Mouse (Mus musculus) embryonic stem cell, embryonic (primary cell): ENCODE data around the gene Polr3b.

Source experiments
- CTCF ChIA-PET, 4 experiments: fragments of 300-600 bp in 2 of 4; fragments of 350-600 bp in 2 of 4; sonication (Branson Sonifier 250); formaldehyde crosslinking; loops; one replicate each; lab custom pipeline; 2022; ENCODE audit warnings: inconsistent platforms in 2 of 4; lab: Charles Lee
- POLR2A ChIA-PET, 4 experiments: fragments of 300-600 bp in 2 of 4; fragments of 350-600 bp in 2 of 4; sonication (Branson Sonifier 250); formaldehyde crosslinking; loops; one replicate each; lab custom pipeline; 2022; ENCODE audit warnings: antibody characterized with exemption in 4 of 4, inconsistent platforms in 1 of 4; lab: Charles Lee

Polr3b gene

GRCm38 (mm10) chr10:84686122-84686497 is 64.0 kb downstream of the Polr3b start:
- CTCF ChIA-PET = interaction anchor here in 2 of 4 experiments (0.6 to 2.2 kb wide), 5 partner anchors 44 to 1638 kb away, joined by 3 to 5 read pairs (median 4); no protein-coding TSS in a partner anchor
- POLR2A ChIA-PET = interaction anchor here (0.6 to 1.7 kb wide), 19 partner anchors 8 to 826 kb away, joined by 3 to 9 read pairs (median 3); no protein-coding TSS in a partner anchor

DNA sequence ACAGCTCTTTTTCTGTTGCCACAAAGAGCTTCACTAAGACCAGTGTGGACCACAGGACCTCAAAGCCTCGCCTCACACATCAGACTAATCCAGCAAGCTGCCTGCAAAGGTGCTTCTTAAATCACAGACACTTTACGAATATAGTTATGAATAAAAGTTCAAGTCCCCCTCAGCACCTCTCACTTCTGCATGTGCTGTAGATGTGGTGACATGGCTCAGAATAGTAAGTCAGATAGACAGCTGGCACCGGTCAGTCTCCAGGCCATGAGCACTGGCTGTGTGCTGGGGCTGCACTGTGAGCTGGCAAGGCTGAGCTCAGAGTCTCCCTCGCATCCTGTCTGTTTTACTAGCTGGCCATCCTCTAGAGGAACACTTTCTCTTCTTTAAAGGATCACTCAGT is 64.6 kb downstream of the Polr3b start:
- ChIA-PET POLR2A (interaction anchor here (0.6 to 1.7 kb wide), 17 partner anchors 8 to 825 kb away, joined by 3 to 9 read pairs (median 4); no protein-coding TSS in a partner anchor), CTCF (interaction anchor here in 2 of 4 experiments (0.7 to 2.2 kb wide), 3 partner anchors 44 to 310 kb away, joined by 4 to 5 read pairs (median 5); no protein-coding TSS in a partner anchor)

DNA sequence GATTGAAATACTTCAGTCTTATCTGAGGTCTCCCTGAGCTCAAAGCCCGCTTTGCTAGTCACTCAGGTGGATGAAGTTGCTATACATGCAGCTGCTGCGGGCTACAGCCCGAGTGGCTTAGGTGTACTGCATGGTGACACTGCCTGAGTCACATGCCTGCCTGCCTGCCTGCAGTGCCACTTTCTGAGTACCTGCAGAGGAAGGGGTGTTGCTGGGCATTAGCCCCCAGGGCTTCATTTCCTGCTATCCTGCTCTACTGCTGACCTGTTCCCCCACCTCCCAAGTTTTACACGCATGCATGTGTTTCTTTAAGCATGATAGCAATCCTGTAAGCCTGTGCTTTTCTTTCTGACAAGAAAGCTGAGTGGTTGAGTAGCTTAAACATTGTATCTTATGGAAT is 65.6 kb downstream of the Polr3b start:
- CTCF ChIA-PET = interaction anchor here in 2 of 4 experiments (0.5 to 2.2 kb wide), 3 partner anchors 9 to 173 kb away, joined by 3 to 5 read pairs (median 3); no protein-coding TSS in a partner anchor
- POLR2A ChIA-PET = interaction anchor here in 2 of 4 experiments (1.2 to 1.6 kb wide), 4 partner anchors 24 to 65 kb away, joined by 3 to 5 read pairs (median 4); no protein-coding TSS in a partner anchor

- CTCF ChIA-PET = interaction anchor here in 1 of 4 experiments (0.6 kb wide), 1 partner anchor 465 kb away, joined by 8 read pairs; no protein-coding TSS in a partner anchor
- POLR2A ChIA-PET = no interaction called here
These were observed 67.8 kb downstream of the Polr3b start for GRCm38 (mm10) chr10:84689846-84690245.

- POLR2A ChIA-PET = no interaction called here
- CTCF ChIA-PET = no interaction called here
These were observed 68.7 kb downstream of the Polr3b start for GRCm38 (mm10) chr10:84690818-84691217.

GRCm38 (mm10) chr10:84691692-84692091 is 69.6 kb downstream of the Polr3b start:
- POLR2A ChIA-PET = interaction anchor here in 2 of 4 experiments (0.6 to 1.1 kb wide), 3 partner anchors 27 to 781 kb away, joined by 3 to 4 read pairs (median 3); no protein-coding TSS in a partner anchor
- CTCF ChIA-PET = interaction anchor here in 1 of 4 experiments (1.1 kb wide), 1 partner anchor 38 kb away, joined by 3 read pairs; no protein-coding TSS in a partner anchor

DNA sequence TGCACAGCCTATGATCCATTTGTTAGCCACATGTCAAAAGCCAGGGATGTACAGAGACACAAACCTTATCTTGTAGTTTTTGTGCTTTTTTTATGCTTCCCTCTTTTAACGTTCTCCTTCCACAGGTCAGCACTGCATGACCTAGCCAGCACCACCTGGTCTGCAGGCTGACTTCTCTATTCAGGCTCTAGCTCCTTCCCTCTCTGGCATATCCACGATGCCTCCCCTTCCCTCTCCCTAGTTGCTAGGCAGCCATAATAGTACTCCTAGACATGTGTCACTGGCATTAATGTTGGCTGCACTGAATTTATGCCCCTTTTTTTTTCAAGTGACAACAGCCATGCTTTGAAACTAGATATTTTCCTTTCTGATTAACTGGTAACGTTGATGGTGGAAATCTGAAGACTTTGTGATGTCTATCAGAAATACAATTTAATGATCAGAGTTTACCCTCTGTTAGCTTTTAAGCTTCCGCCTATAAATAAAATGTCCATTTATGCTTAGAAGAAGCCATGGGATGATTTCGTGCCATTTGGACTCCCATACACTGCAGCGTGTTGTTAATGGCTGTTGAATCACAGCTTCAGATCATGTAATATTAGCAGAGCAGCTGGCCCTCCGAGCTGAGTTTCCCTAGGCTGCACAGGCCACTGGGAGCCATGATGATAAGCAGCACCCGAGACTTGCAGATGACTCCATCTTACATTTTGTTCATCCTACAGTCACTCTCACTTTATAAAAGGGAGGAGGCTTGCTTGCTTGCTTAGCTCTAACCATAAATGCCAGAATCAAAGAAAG is 71.9 kb downstream of the Polr3b start:
- ChIA-PET POLR2A (interaction anchor here in 2 of 4 experiments (0.9 to 1.5 kb wide), 2 partner anchors 13 to 18 kb away, joined by 3 to 4 read pairs; no protein-coding TSS in a partner anchor), CTCF (interaction anchor here in 1 of 4 experiments (0.6 kb wide), 1 partner anchor 13 kb away, joined by 5 read pairs; no protein-coding TSS in a partner anchor)

GRCm38 (mm10) chr10:84700236-84700987 is 78.3 kb downstream of the Polr3b start:
- ChIA-PET POLR2A (interaction anchor here in 2 of 4 experiments (0.6 to 1.4 kb wide), 3 partner anchors 10 to 15 kb away, joined by 3 to 4 read pairs (median 3); no protein-coding TSS in a partner anchor), CTCF (no interaction called here)

GRCm38 (mm10) chr10:84701110-84701509 is 79.0 kb downstream of the Polr3b start:
- ChIA-PET CTCF (no interaction called here), POLR2A (interaction anchor here in 2 of 4 experiments (0.6 to 1.4 kb wide), 2 partner anchors 14 to 441 kb away, joined by 3 to 4 read pairs; no protein-coding TSS in a partner anchor)

GRCm38 (mm10) chr10:84702115-84702514 is 80.0 kb downstream of the Polr3b start:
- POLR2A ChIA-PET = no interaction called here

DNA sequence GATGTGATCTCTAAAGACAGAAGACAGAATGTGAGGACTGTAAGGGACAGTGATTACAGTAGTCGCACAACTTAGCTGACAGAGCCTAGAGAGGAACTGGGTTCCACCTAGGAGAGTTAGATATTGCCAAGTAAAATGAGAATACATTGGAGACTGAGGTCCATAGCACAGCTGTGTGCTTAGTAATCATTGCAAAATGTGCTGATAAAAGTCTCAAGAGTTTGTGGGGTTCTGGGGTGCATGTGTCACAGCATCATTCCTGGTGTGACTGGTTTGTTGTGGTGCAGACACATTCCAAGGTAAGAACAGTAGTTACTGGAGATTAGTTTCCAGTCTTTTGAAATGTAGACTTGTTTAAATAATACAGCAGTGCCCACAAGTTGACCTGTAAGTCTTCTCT is 82.5 kb downstream of the Polr3b start:
- ChIA-PET POLR2A (interaction anchor here in 2 of 4 experiments (0.6 to 1.9 kb wide), 4 partner anchors 11 to 885 kb away, joined by 3 to 4 read pairs (median 3); no protein-coding TSS in a partner anchor), CTCF (interaction anchor here in 1 of 4 experiments (0.7 kb wide), 1 partner anchor 394 kb away, joined by 3 read pairs; no protein-coding TSS in a partner anchor)

More at GRCm38 (mm10) chr10:84702115-84702514, 80.0 kb downstream of the Polr3b start:
- CTCF ChIA-PET = no interaction called here

GRCm38 (mm10) chr10:84705234-84705633 is 83.1 kb downstream of the Polr3b start:
- POLR2A ChIA-PET = interaction anchor here in 3 of 4 experiments (0.5 to 1.9 kb wide), 8 partner anchors 11 to 679 kb away, joined by 3 to 7 read pairs (median 4); no protein-coding TSS in a partner anchor
- CTCF ChIA-PET = interaction anchor here in 2 of 4 experiments (0.6 to 0.7 kb wide), 3 partner anchors 23 to 388 kb away, joined by 3 to 6 read pairs (median 3); no protein-coding TSS in a partner anchor

GRCm38 (mm10) chr10:84706543-84706942 is 84.5 kb downstream of the Polr3b start:
- CTCF ChIA-PET = interaction anchor here in 1 of 4 experiments (1.1 kb wide), 1 partner anchor 279 kb away, joined by 3 read pairs; no protein-coding TSS in a partner anchor
- POLR2A ChIA-PET = interaction anchor here in 2 of 4 experiments (1.3 to 2.1 kb wide), 5 partner anchors 13 to 203 kb away, joined by 3 to 9 read pairs (median 4); no protein-coding TSS in a partner anchor

DNA sequence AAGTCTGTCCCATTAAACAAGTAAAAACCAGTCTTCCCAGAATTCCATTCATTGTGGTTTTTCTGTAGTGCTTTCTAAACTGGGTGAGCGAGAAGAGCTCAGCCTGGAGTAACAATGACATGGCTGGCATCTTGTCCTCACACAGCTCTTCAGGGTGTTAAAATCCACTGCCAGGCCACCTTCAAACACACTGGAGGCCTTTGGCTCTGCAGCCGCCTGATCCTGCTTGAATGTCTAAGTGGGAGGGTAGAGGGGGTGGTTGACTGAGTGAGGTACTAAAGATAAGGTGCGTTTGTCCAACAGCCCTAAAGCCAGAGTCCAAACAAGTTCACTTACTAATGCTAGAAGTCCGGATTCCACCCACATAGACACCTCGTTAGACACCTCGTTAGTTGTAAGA is 85.1 kb downstream of the Polr3b start:
- POLR2A ChIA-PET = interaction anchor here in 2 of 4 experiments (0.7 to 2.1 kb wide), 14 partner anchors 9 to 832 kb away, joined by 3 to 9 read pairs (median 4); partner anchors contain the start of gene Polr3b (in 1 of the 2)
- CTCF ChIA-PET = interaction anchor here in 2 of 4 experiments (1.1 to 1.5 kb wide), 2 partner anchors 23 to 279 kb away, joined by 3 read pairs; no protein-coding TSS in a partner anchor

DNA sequence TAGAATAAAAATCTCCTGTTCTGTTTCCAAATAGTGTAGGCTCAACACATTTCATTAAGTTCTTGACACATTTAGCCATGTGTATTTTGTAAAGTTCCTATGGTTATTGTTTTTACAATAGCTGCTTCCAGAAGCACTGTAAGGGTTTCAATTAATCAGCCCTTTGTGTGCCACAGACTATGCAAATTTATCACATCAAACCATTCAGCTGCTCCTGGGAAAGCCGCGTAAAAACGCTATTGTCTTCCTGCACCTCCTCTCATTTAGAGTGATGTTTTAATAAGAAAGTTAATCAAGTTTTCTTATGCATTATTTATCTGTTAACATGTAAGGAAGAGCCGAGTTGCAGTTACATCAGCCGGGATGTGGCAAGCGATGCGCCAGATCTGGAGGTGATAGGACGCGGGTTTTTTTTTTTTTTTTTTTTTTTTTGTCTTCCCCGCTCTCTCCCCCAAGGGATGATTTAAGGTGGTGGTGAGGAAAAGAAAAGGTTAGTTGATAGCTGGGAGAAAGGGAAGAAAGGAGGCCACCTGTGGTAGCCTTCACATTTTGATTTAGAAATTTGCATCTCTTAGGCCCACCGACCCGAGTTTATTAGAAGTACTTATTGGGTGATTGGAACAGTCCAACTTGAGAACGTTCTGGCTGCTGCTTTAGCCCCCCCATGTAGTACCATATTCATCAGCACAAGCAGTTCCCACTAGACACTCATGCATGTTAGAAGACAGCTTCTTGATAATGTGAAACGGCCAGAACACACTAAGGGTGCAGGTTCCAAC is 85.8 kb downstream of the Polr3b start:
- ChIA-PET POLR2A (interaction anchor here (0.6 to 2.1 kb wide), 23 partner anchors 9 to 944 kb away, joined by 3 to 9 read pairs (median 3); partner anchors contain the start of gene Polr3b (in 1 of the 4)), CTCF (interaction anchor here in 2 of 4 experiments (0.6 to 1.5 kb wide), 3 partner anchors 22 to 278 kb away, joined by 3 to 6 read pairs (median 3); no protein-coding TSS in a partner anchor)

GRCm38 (mm10) chr10:84710192-84710591 is 88.1 kb downstream of the Polr3b start:
- CTCF ChIA-PET = no interaction called here
- POLR2A ChIA-PET = interaction anchor here in 1 of 4 experiments (0.6 to 1.1 kb wide), 4 partner anchors 8 to 32 kb away, joined by 3 read pairs; no protein-coding TSS in a partner anchor
